Mouse (Mus musculus): ENCODE measurements at regions not wholly inside any gene's neighbourhood (a gene's known extent, or its start where the extent isn't known, plus 50 kb on each side); places are given as distances from the start of the nearest gene placed in this dataset.

GRCm38 (mm10) chr14:62001481-62001949 is 290.9 kb upstream of the Rnaseh2b start:
- H3K4me1 ChIP-seq (ENCODE audit: control insufficient read depth in 1 of 2, insufficient read depth in 2 of 2), result peaks cover 4 to 13% of the 10 kb centered on the region in 2 experiments; a peak in 3 of 4 replicates
- H3K79me2 ChIP-seq (replicated peaks; ENCODE audit: control insufficient read depth, extremely low read depth, insufficient read depth, poor library complexity, severe bottlenecking), result no peaks in the 10 kb centered on the region
- no peak overlapping the region for H3K27ac ChIP-seq (ENCODE audit: insufficient read depth, low read depth)
- dilution Hi-C loops (cut with MboI; ENCODE audit: extremely low pct_ligation_motif_present, extremely low pct_unique_long_range_greater_than_20kb, low sequenced_read_pairs), result no loop called here
- no peak overlapping the region for H3K4me2 ChIP-seq (ENCODE audit: insufficient read depth, low read depth, poor library complexity, severe bottlenecking)
- no peaks in the 10 kb centered on the region for H3K27me3 ChIP-seq (replicated peaks)
- no peak for TF ChIP-seq KAT2A (IDR thresholded peaks at IDR 0.05; ENCODE audit: insufficient replicate concordance, low read length)
- TF ChIP-seq USF1 (IDR thresholded peaks at IDR 0.05; ENCODE audit: low read depth, low read length), result no peak
- TF ChIP-seq HCFC1 (IDR thresholded peaks at IDR 0.05; ENCODE audit: low read depth, low read length), result no peak
- TF ChIP-seq MAZ (IDR thresholded peaks at IDR 0.05; ENCODE audit: low read depth, low read length), result no peak
- TF ChIP-seq CHD2 (IDR thresholded peaks at IDR 0.05; ENCODE audit: low read length), result no peak
- TF ChIP-seq MAX (IDR thresholded peaks at IDR 0.05; ENCODE audit: low read length), result no peak
- no peak for TF ChIP-seq JUN (IDR thresholded peaks at IDR 0.05; ENCODE audit: insufficient read depth, low read depth, low read length)
- no peak for TF ChIP-seq RAD21 (IDR thresholded peaks at IDR 0.05; ENCODE audit: low read depth, low read length)
- TF ChIP-seq ZMIZ1 (IDR thresholded peaks at IDR 0.05; ENCODE audit: low read depth, low read length), result no peak
- TF ChIP-seq POLR2AphosphoS2 (IDR thresholded peaks at IDR 0.05; ENCODE audit: low read depth, low read length), result no peak
- TF ChIP-seq NRF1 (IDR thresholded peaks at IDR 0.05; ENCODE audit: low read depth, low read length), result no peak
- TF ChIP-seq ETS1 (conservative IDR thresholded peaks at IDR 0.05; ENCODE audit: low read depth, low read length), result no peak
- TF ChIP-seq CHD1 (IDR thresholded peaks at IDR 0.05; ENCODE audit: low read depth, low read length), result no peak
- TF ChIP-seq TBP (conservative IDR thresholded peaks at IDR 0.05; ENCODE audit: low read depth, low read length), result no peak
- in situ Hi-C loops (cut with MboI; ENCODE audit: low pct_ligation_motif_present, low pct_unique_long_range_greater_than_20kb, low sequenced_read_pairs), result no loop called here
- no peak overlapping the region for H3K9ac ChIP-seq (ENCODE audit: insufficient read depth, low read depth)
- H3K36me3 ChIP-seq (replicated peaks in 1 of 2; ENCODE audit: control insufficient read depth in 1 of 2, insufficient read depth in 1 of 2, low read length in 1 of 2), result no peaks in the 10 kb centered on the region
- peaks cover 4% of the 10 kb centered on the region for H3K9me3 ChIP-seq (replicated peaks; ENCODE audit: low read length)
- DNase-seq (ENCODE audit: extremely low read depth), result no peak
- H3K4me3 ChIP-seq (replicated peaks in 1 of 3; ENCODE audit: low read depth in 2 of 3, low read length in 2 of 3, poor library complexity in 1 of 3), result no peak overlapping the region

- dilution Hi-C loops (cut with MboI; ENCODE audit: extremely low pct_ligation_motif_present, extremely low pct_unique_long_range_greater_than_20kb, low sequenced_read_pairs), result no loop called here
- no peak overlapping the region for H3K27ac ChIP-seq (ENCODE audit: insufficient read depth, low read depth)
Measured at GRCm38 (mm10) chr14:62002131-62002530, 290.3 kb upstream of the Rnaseh2b start.

More at GRCm38 (mm10) chr14:62002131-62002530, 290.3 kb upstream of the Rnaseh2b start:
- H3K36me3 ChIP-seq (replicated peaks in 1 of 2; ENCODE audit: control insufficient read depth in 1 of 2, insufficient read depth in 1 of 2, low read length in 1 of 2), result no peaks in the 10 kb centered on the region
- H3K27me3 ChIP-seq (replicated peaks), result no peaks in the 10 kb centered on the region
- H3K9me3 ChIP-seq (replicated peaks; ENCODE audit: low read length), result peaks cover 4% of the 10 kb centered on the region
- H3K4me2 ChIP-seq (ENCODE audit: insufficient read depth, low read depth, poor library complexity, severe bottlenecking), result no peak overlapping the region
- in situ Hi-C loops (cut with MboI; ENCODE audit: low pct_ligation_motif_present, low pct_unique_long_range_greater_than_20kb, low sequenced_read_pairs), result no loop called here
- H3K4me1 ChIP-seq (ENCODE audit: control insufficient read depth in 1 of 2, insufficient read depth in 2 of 2), result peaks cover 4 to 13% of the 10 kb centered on the region in 2 experiments; a peak in 3 of 4 replicates
- no peak overlapping the region for H3K9ac ChIP-seq (ENCODE audit: insufficient read depth, low read depth)
- no peak overlapping the region for H3K4me3 ChIP-seq (replicated peaks in 1 of 3; ENCODE audit: low read depth in 2 of 3, low read length in 2 of 3, poor library complexity in 1 of 3)
- no peak for DNase-seq (ENCODE audit: extremely low read depth)
- no peaks in the 10 kb centered on the region for H3K79me2 ChIP-seq (replicated peaks; ENCODE audit: control insufficient read depth, extremely low read depth, insufficient read depth, poor library complexity, severe bottlenecking)
- TF ChIP-seq ELF1 (IDR thresholded peaks at IDR 0.05; ENCODE audit: low read depth, low read length) (no peak), E2F4 (IDR thresholded peaks at IDR 0.05; ENCODE audit: insufficient replicate concordance, low read depth, low read length) (no peak), IRF4 (IDR thresholded peaks at IDR 0.05; ENCODE audit: low read depth, low read length) (no peak), NELFE (IDR thresholded peaks at IDR 0.05; ENCODE audit: low read depth, low read length) (no peak), JUN (IDR thresholded peaks at IDR 0.05; ENCODE audit: insufficient read depth, low read depth, low read length) (no peak), TCF12 (IDR thresholded peaks at IDR 0.05; ENCODE audit: low read depth, low read length) (no peak), MEF2A (IDR thresholded peaks at IDR 0.05; ENCODE audit: borderline replicate concordance, low read depth, low read length) (no peak), MAZ (IDR thresholded peaks at IDR 0.05; ENCODE audit: low read depth, low read length) (no peak), JUND (conservative IDR thresholded peaks at IDR 0.05; ENCODE audit: low read depth, low read length) (no peak), ZKSCAN1 (IDR thresholded peaks at IDR 0.05; ENCODE audit: borderline replicate concordance, low read depth, low read length) (no peak), SIN3A (IDR thresholded peaks at IDR 0.05; ENCODE audit: low read length) (no peak), ETS1 (conservative IDR thresholded peaks at IDR 0.05; ENCODE audit: low read depth, low read length) (no peak), CHD1 (IDR thresholded peaks at IDR 0.05; ENCODE audit: low read depth, low read length) (no peak)

Measured in CH12.LX (cell line).